Mouse (Mus musculus) layer of hippocampus, adult 18-20 months (tissue): Measurements from ENCODE around the gene Sorcs2. TPM values are rescaled to one million over a fixed set of nuclear protein-coding genes. Genes with fewer than 3 reads are reported as not detected.

Experiments
- DNase-seq, 2 experiments: peaks; one replicate each; pipeline ENCODE4 v3.0.0; 2022; ENCODE audit warnings: low spot score in 2 of 2
- total RNA-seq, 2 experiments: library from RNA; stranded (reverse); gene quantifications; 2 replicates each; pipeline ENCODE4 v1.2.3; 2021

Sorcs2 gene
- total RNA-seq, 2 experiments from 2014 or later = 41.0 to 49.9 TPM

GRCm38 (mm10) chr5:36086931-36087330, 311.0 kb downstream of the Sorcs2 start:
- no peak for DNase-seq

GRCm38 (mm10) chr5:36085621-36086020, 312.3 kb downstream of the Sorcs2 start:
- peak; percentile 29 to 48 for DNase-seq

GRCm38 (mm10) chr5:36083869-36084565, 313.9 kb downstream of the Sorcs2 start:
- peak in 1 of 2 experiments; percentile 46 for DNase-seq

- DNase-seq = no peak
These were observed 316.9 kb downstream of the Sorcs2 start for GRCm38 (mm10) chr5:36081021-36081420.

GRCm38 (mm10) chr5:36075172-36076074, 322.5 kb downstream of the Sorcs2 start:
- no peak for DNase-seq

GRCm38 (mm10) chr5:36069503-36070360, 328.2 kb downstream of the Sorcs2 start:
- peak; percentile 39 to 60 for DNase-seq

GRCm38 (mm10) chr5:36067651-36068181, 330.2 kb downstream of the Sorcs2 start:
- no peak for DNase-seq

- no peak for DNase-seq
These were observed 340.1 kb downstream of the Sorcs2 start for GRCm38 (mm10) chr5:36057804-36058322.

- no peak for DNase-seq
These were observed 341.0 kb downstream of the Sorcs2 start for GRCm38 (mm10) chr5:36056921-36057320.

- DNase-seq = no peak
These were observed 342.1 kb downstream of the Sorcs2 start for GRCm38 (mm10) chr5:36055876-36056275.

- no peak for DNase-seq
These were observed 343.4 kb downstream of the Sorcs2 start for GRCm38 (mm10) chr5:36054498-36054897.

- DNase-seq = no peak
These were observed 354.8 kb downstream of the Sorcs2 start for GRCm38 (mm10) chr5:36043154-36043553.

- DNase-seq = no peak
These were observed 356.2 kb downstream of the Sorcs2 start for GRCm38 (mm10) chr5:36041756-36042155.

GRCm38 (mm10) chr5:36041236-36041562, 356.7 kb downstream of the Sorcs2 start:
- no peak for DNase-seq

- peak; percentile 10 to 31 for DNase-seq
These were observed 357.3 kb downstream of the Sorcs2 start for GRCm38 (mm10) chr5:36040398-36041235.

GRCm38 (mm10) chr5:36039596-36039995, 358.3 kb downstream of the Sorcs2 start:
- no peak for DNase-seq

- DNase-seq = peak; percentile 30 to 73
These were observed 364.2 kb downstream of the Sorcs2 start for GRCm38 (mm10) chr5:36033531-36034426.

GRCm38 (mm10) chr5:36025076-36025475, 372.9 kb downstream of the Sorcs2 start:
- peak in 1 of 2 experiments; percentile 27 for DNase-seq
